Mouse (Mus musculus) heart, embryonic 15.5 days (tissue): ENCODE measurements around the gene Nup62cl. TPM values are rescaled to one million over a fixed set of nuclear protein-coding genes. Genes with fewer than 3 reads are reported as not detected.

Experiments
- ATAC-seq: fragments of 200-750 bp; cut with Nextera tagmentation; replicated peaks from 2 replicates; pipeline ENCODE4 v1.8.0; 2017; ENCODE audit warnings: low read depth, moderate TSS enrichment; ENCODE audit not compliant: insufficient number of reproducible peaks, insufficient read depth, low FRiP score
- H3K27ac ChIP-seq: fragments of 300-500 bp; sonication (generic); 2 replicates; pipeline ENCODE4 v1.5.1; 2015; ENCODE audit warnings: mild to moderate bottlenecking, inconsistent platforms
- H3K27me3 ChIP-seq: fragments of 300-500 bp; sonication (generic); 2 replicates; pipeline ENCODE4 v1.6.1; 2015; ENCODE audit warnings: inconsistent platforms
- H3K36me3 ChIP-seq: fragments of 300-500 bp; sonication (generic); 2 replicates; pipeline ENCODE4 v1.6.1; 2015; ENCODE audit warnings: mild to moderate bottlenecking, inconsistent platforms
- H3K4me1 ChIP-seq: fragments of 300-500 bp; sonication (generic); replicated peaks from 2 replicates; pipeline ENCODE4 v1.6.1; 2015; ENCODE audit warnings: inconsistent platforms
- H3K4me2 ChIP-seq: fragments of 300-500 bp; sonication (generic); 2 replicates; pipeline ENCODE4 v1.6.1; 2015; ENCODE audit warnings: inconsistent platforms, mild to moderate bottlenecking, moderate library complexity
- H3K4me3 ChIP-seq: fragments of 300-500 bp; sonication (generic); 2 replicates; pipeline ENCODE4 v1.5.1; 2015; ENCODE audit warnings: mild to moderate bottlenecking, inconsistent platforms
- H3K9ac ChIP-seq: fragments of 300-500 bp; sonication (generic); 2 replicates; pipeline ENCODE4 v1.6.1; 2015; ENCODE audit warnings: mild to moderate bottlenecking, inconsistent platforms
- H3K9me3 ChIP-seq: fragments of 300-500 bp; sonication (generic); replicated peaks from 2 replicates; pipeline ENCODE4 v1.6.1; 2016; ENCODE audit warnings: inconsistent platforms
- WGBS: fragments of 180-500 bp; shearing (Covaris S2); methylation state at CpG from one replicate; pipeline ENCODE4 v1.1.7; 2015; ENCODE audit warnings: mixed read lengths; 5-methylcytosine and 5-hydroxymethylcytosine counted together
- polyA plus RNA-seq: library from polyadenylated mRNA; unstranded; fragments of >200 nt; fragmentation: Nextera tagmentation; extraction: Ambion mirVana; gene quantifications from 2 replicates; pipeline ENCODE4 v1.2.1, GENCODE M21; 2015

The Nup62cl gene
- polyA plus RNA-seq: 0.78 and 1.1 TPM in 2 replicates

DNA sequence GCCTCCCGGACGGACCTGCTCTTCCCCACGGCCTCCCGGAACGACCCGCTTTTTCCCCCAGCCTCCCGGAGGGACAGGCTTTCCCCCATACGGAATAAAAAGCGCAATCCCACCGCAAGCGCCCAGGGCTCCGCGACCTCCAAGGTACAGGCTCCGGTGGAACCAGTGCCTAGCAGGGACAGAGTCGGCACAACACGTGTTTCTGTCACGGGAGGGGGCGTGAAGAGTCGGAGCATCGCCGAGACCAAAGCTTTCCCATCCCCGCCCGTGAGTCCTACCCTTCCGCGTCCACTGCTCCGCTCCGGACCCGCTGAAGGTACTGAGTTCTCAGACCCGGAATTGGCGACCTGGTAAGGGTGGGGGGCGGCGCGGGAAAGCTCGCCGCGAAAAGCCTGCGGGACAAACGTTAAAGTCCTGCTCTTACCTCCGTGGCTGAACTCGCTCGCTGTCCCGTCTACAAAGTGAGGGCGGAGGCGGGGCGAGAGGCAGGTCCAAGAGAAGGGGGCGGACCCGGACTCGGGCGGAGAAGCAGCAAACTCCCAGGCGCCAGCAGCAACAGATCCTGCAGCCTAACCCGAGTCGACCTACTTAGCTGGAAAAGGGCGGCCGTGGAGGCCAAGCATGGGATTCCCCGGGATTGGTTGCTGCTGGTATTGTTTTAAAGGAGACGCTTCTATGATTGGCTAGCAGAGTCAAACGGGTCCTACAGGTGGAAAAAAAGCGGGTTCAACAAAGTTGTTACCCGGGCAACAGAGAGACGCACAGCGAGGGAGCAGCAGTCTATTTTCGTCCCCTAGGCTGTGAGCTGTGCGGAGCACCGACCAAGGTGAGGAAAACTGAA is at the start of gene Nup62cl, which contains the start of gene Pih1h3b:
Nup62cl (minus strand) TSS at position 578 of the 841 bp plus-strand sequence.
Pih1h3b (plus strand) TSS at position 745 of the 841 bp plus-strand sequence.
- Histone ChIP-seq H3K9ac (no peak within 1 kb of the TSS), H3K36me3 (no peaks in the 10 kb centered on the region), H3K9me3 (no peaks in the 10 kb centered on the region; the same call in 1 of the 2 replicates), H3K4me2 (peak within 1 kb of the TSS; percentile 66), H3K27me3 (peaks cover 17% of the 10 kb centered on the region), H3K27ac (no peak within 1 kb of the TSS), H3K4me3 (peak within 1 kb of the TSS; percentile 49), H3K4me1 (0 out of 2 replicates have a peak, but pooled peaks cover 4% of the 10 kb centered on the region)
- peak; percentile 50; the same call in 1 of the 2 replicates for ATAC-seq
- WGBS: 19% methylated on average over 62 of the region's 64 CpGs

DNA sequence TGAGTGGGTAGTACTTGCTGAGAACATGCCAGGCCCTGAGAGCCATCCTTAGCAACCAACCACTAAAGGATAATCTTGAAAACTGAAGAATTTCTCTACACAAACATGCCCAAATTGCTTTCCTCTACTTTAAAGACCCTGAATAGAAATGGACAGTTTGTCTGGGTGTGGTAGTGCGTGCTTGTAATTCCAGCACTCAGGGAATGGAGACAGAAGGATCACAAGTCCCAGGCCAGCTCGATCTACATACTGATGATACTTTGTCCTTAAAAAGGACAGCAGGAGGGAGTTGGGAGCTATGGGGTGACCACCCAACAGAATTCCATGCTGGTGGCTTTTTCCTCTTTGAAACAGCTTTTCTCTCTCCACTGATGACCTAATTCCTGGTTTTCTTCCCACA is 31.6 kb upstream of the Nup62cl start:
- H3K4me2 ChIP-seq: no peak overlapping the region
- no peaks in the 10 kb centered on the region for H3K36me3 ChIP-seq
- no peak overlapping the region for H3K9ac ChIP-seq
- no peak overlapping the region for H3K27ac ChIP-seq
- no peaks in the 10 kb centered on the region for H3K9me3 ChIP-seq
- no peak overlapping the region for H3K4me3 ChIP-seq
- 62% methylated on average over 2 of the region's 2 CpGs for WGBS
- H3K4me1 ChIP-seq: no peaks in the 10 kb centered on the region
- ATAC-seq: no peak
- H3K27me3 ChIP-seq: no peaks in the 10 kb centered on the region

DNA sequence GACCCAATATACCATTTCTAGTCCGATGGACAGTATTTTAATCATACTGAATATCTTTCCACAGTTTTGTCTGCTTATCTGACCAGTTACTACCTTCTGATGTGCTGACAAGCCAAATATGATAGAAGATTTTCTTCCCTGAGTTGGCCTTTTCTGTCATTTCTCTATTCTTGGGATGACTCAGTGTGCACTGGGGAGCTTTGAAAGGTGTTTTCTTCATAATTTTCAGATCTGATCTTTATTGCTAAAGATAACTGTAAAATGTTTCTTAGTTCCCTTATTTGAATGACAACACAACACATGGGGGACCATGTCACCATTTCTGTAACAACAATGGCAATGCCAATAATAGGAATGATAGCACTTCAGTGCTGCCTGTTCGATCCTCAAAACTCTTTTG is 20.0 kb upstream of the Nup62cl start:
- WGBS: 81% methylated on average over 2 of the region's 2 CpGs
- H3K36me3 ChIP-seq: no peaks in the 10 kb centered on the region

DNA sequence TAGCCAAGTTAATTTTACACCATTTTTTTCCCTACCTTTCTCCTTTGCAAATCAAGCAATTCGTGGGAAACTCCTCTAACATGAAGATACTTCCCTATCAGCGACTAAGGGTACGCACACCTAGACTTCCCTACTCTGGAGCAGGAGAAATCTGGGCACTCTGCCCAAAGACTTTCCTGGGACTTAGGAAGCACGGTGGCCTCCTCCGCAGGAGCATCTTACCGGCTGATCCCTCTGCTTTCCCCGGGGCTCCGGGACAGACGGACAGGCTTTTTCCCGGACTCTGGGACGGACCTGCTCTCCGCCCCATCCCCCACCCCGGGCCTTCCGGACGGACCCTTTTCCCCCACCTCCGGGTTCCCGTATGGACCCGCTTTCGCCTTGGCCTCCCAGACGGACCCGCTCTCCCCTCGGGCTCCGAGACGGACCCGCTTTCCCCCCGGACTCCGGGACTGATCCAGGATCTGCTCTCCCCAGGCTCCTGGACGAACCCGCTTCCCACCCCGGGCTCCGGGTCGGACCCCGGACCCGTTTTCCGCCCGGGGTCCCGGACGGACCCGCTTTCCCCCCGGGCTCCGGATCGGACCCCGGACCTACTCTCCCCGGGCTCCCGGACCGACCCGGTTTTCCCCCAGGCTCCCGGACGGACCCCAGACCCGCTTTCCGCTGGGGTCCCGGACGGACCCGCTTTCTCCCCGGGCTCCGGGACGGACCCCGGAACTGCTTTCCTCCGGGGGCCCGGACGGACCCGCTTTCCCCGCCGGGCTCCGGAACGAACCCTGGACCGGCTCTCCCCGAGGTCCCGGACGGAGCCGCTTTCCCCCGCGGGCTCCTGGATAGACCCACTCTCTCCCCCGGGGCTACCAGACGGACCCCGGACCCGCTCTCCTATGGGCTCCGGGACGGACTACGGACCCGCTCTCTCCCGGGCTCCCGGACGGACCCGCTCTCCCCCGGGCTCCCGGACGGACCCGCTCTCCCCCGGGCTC is 1.3 kb downstream of the Nup62cl start:
- H3K9ac ChIP-seq: no peak overlapping the region
- no peaks in the 10 kb centered on the region for H3K36me3 ChIP-seq
- H3K9me3 ChIP-seq: no peaks in the 10 kb centered on the region; the same call in 1 of the 2 replicates
- ATAC-seq: no peak
- H3K27ac ChIP-seq: no peak overlapping the region
- H3K27me3 ChIP-seq: peaks cover 18% of the 10 kb centered on the region
- peak overlapping the region; percentile 49 for H3K4me3 ChIP-seq
- WGBS: 16% methylated on average over 77 of the region's 90 CpGs
- peak overlapping the region; percentile 66 for H3K4me2 ChIP-seq
- 0 out of 2 replicates have a peak, but pooled peaks cover 4% of the 10 kb centered on the region for H3K4me1 ChIP-seq

More for the DNA sequence above, 20.0 kb upstream of the Nup62cl start:
- Histone ChIP-seq H3K4me3 (no peak overlapping the region), H3K9ac (no peak overlapping the region), H3K4me2 (no peak overlapping the region), H3K4me1 (no peaks in the 10 kb centered on the region), H3K9me3 (no peaks in the 10 kb centered on the region), H3K27me3 (no peaks in the 10 kb centered on the region), H3K27ac (no peak overlapping the region)
- ATAC-seq: no peak

DNA sequence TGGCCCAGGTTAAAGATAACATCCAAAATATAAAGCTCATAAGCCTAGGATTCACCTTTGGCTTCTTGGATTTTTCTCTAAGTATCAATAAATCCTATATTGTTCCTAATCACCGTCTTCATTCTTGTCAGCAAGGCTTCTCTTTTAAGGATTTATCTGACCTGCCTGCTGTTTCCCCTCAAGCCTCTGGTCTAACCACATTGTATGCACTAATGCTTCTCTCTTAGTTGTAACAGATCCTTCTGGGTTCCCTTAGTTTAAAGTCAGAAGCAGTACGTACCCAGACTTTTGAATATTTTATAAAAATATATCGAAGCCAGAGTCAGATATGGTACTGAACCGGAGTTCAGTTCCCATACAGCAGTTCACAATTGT is 63.8 kb downstream of the Nup62cl start:
- H3K4me1 ChIP-seq: no peaks in the 10 kb centered on the region
- no peaks in the 10 kb centered on the region for H3K36me3 ChIP-seq
- peak overlapping the region; percentile 62 for H3K4me3 ChIP-seq
- no peak for ATAC-seq
- H3K9ac ChIP-seq: no peak overlapping the region
- 74% methylated on average over 4 of the region's 4 CpGs for WGBS
- H3K27ac ChIP-seq: no peak overlapping the region
- H3K9me3 ChIP-seq: no peaks in the 10 kb centered on the region
- peak overlapping the region; percentile 56 for H3K4me2 ChIP-seq
- H3K27me3 ChIP-seq: no peaks in the 10 kb centered on the region

DNA sequence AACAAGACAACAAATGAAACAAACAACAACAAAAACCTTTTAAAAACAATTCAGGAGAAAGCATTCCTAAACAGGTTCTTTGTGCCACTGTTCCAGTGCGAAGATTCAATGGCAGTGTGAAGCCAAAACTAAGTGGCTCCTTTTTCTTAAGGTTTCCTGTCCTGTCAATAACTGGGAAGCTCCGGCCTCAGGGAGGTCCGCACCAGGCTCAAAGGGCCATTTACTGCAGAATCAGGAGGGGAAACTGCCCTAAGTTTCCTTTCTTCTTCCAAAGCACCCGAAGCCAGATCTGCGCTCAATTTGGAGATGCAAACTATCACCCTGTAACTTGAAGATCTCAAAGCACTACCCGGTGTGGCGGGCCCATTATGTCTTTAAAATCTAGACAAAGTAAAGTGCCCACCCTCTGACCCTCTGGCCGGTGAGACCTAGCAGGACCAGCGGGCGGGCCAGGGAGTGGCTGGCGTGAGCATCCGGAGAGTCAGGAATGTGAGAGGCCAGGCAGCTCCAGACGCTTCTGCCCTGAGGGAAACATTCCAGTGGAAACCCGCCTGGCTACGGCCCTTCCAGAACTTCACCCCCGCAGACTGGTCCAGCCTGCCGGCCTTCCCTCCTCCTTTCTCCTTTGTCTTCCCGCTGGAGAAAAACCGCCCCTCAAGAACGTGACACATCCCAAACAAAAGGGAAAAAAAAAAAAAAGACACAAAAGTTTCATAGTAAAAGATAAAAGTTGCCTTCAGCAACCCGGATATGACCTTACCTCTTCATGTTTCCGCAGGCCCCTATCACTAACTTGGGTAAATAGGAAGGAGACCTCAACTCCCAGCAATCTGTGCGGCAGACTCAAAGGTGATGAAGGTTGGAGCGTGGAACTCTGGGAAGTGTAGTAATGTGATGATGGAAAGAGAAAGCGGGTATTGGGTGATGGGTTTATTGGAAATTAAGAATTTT is 64.5 kb downstream of the Nup62cl start, which contains the start of gene Rbm41:
Rbm41 (minus strand) TSS at position 856 of the 951 bp plus-strand sequence.
- 0 out of 2 replicates have a peak, but pooled peaks have one; percentile 78 for ATAC-seq
- Histone ChIP-seq H3K4me3 (peak within 1 kb of the TSS; percentile 62), H3K27me3 (no peaks in the 10 kb centered on the region), H3K4me1 (no peaks in the 10 kb centered on the region), H3K27ac (peak within 1 kb of the TSS; percentile 71), H3K9ac (peak within 1 kb of the TSS; percentile 61), H3K36me3 (no peaks in the 10 kb centered on the region), H3K9me3 (no peaks in the 10 kb centered on the region), H3K4me2 (peak within 1 kb of the TSS; percentile 56)
- 12% methylated on average over 25 of the region's 25 CpGs for WGBS

DNA sequence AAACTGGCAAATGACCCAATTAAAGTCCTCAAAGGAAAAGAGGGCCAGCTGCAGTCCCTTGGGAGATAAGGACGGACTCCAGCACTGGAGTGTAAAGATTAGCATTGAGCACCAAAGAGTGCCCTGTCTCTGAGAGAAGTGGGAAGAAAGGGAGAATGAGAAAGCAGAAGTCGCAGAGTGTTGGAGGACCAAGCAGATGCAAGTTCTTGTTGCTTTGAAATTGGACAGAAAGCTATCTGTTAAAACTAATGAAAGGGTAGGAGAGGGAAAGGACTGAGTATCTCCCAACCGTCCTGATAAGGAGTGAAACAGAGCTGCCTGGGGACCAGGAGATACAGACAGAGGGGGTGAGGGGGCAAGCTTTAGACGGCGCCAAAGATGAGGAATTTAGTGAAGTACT is 80.4 kb downstream of the Nup62cl start:
- no peak overlapping the region for H3K4me2 ChIP-seq
- no peak overlapping the region for H3K4me3 ChIP-seq
- WGBS: 43% methylated on average over 5 of the region's 5 CpGs
- no peak overlapping the region for H3K9ac ChIP-seq
- no peak for ATAC-seq
- H3K27me3 ChIP-seq: no peaks in the 10 kb centered on the region
- no peaks in the 10 kb centered on the region for H3K36me3 ChIP-seq
- no peaks in the 10 kb centered on the region for H3K4me1 ChIP-seq
- no peak overlapping the region for H3K27ac ChIP-seq
- no peaks in the 10 kb centered on the region for H3K9me3 ChIP-seq

Other genes starting within 250 kb of the Nup62cl start
- 15.0 and 15.1 TPM in 2 replicates for gene Morc4, start 191.0 kb downstream of the Nup62cl start, polyA plus RNA-seq
- 4.0 and 4.2 TPM in 2 replicates for gene Rbm41, start 64.1 kb downstream of the Nup62cl start, polyA plus RNA-seq
- not detected in 2 replicates for gene Pih1h3b, start 167 bp upstream of the Nup62cl start, polyA plus RNA-seq